Mouse (Mus musculus) embryo, embryonic 11 days (tissue): ENCODE data around the gene Stk33.

Experiments
- DNase-seq: peaks from one replicate; pipeline ENCODE4 v3.0.0-alpha.2; 2015

Stk33 gene

GRCm38 (mm10) chr7:109238724-109239123 lies 200.2 kb downstream of the Stk33 start:
- DNase-seq = no peak

GRCm38 (mm10) chr7:109234882-109235640 lies 203.8 kb downstream of the Stk33 start:
- no peak for DNase-seq

GRCm38 (mm10) chr7:109234476-109234875 lies 204.4 kb downstream of the Stk33 start:
- DNase-seq = no peak

GRCm38 (mm10) chr7:109231881-109232321 lies 207.0 kb downstream of the Stk33 start:
- DNase-seq = no peak

GRCm38 (mm10) chr7:109231307-109231706 lies 207.6 kb downstream of the Stk33 start:
- no peak for DNase-seq

GRCm38 (mm10) chr7:109230806-109231205 lies 208.1 kb downstream of the Stk33 start:
- peak; percentile 80 for DNase-seq
